Mouse (Mus musculus): ENCODE measurements around the gene Gm49321.

The Gm49321 gene

DNA sequence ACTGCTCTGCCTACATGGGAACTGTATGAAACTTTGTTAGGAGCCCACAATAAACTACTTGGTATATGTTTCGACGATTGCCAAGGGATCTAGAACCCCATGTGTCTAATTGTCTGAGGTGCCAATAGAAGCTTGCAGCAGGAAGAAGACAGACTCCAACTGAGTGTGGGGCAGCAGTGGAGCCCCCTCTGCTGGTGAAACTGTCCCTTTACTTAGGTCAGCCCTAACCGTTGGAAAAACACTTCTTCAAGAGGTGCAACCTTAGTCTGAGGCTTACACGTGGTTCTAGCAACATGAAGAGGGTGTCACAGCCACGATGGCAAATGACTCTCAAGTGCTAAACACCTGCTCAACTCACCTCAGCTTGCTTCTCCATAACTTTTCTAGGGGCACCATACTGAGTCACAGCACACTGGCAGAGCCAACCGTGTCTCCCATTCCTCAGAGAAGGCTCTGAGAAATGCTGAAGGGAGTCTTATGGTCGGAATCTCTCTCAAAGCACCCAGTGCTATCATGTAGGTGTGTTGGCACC, 77.4 kb downstream of the Gm49321 start:
- no peak for DNase-seq

DNA sequence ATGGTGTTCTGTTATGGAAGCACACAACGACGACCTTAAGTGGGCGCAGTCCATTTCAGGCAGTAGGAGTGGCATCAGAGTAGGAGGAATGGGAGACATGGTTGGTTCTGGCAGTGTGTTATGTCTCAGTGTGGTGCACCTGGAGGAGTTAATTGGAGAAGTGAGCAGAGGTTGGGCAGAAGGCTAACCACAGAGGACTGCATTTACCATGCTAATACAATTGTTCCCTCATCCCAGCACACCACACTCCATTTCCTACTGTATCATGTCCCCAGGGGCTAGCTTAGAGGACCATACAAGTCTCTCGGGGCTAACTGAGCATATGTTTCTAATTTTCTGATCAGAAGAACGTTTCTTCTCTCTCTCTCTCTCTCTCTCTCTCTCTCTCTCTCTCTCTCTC, 78.0 kb downstream of the Gm49321 start:
- DNase-seq, result no peak
